Mouse (Mus musculus): ENCODE data around the gene Gmcl1.

The Gmcl1 gene

GRCm38 (mm10) chr6:86733183-86733876, at the start of gene Gmcl1:
Gmcl1 (minus strand) TSS chr6:86733383.
- DNase-seq = peak; percentile 99

DNA sequence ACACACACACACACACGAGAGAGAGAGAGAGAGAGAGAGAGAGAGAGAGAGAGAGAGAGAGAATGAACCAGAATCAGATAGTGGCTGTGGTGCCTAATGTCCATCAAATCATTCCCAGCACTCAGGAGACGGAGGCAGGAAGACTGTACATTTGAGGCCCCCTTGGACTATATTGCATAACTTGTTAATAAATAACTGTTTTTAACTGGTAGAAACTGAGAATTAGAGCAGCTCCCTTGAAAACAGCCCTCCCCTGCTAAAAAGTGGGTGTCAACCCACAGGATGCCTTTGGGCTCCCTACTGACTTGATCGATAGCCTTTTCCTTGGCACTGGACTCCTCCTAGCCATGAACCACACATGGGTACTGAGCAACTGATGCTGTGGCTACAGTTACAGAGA, 49.2 kb upstream of the Gmcl1 start:
- DNase-seq = no peak

- DNase-seq = no peak
Measured at GRCm38 (mm10) chr6:86781361-86781957, 48.3 kb upstream of the Gmcl1 start.

DNA sequence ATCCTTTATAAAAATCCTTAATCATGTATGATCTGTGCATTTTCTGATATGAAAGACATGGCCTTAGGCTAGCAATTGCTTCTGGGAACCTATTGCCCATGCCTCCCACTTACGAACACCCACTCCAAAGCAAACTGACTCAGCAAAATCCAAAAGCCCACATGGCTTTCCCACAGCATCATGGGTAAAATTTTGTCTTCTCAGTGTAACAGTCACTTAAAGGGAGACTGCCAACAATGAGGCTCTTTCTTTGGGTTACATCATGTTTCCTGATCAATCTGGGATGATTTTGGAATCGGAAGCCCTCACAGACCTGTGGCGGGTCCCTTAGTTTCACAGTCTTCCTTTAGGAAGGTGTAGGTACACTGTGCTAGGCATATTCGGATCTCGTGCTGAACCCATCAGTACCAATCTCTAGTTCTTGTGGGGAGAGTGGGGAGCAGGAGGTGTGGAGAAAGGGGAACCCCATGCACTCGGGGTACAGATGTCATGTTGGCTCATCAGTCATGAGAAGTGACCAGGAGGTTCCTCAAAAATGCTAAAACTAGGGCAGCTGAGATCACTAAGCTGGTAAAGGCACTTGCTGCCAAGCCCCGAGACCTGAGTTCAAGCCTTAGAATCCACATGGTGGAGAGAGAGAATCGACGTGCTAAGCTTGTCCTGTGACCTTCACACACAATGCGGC, 45.9 kb upstream of the Gmcl1 start:
- no peak for DNase-seq

DNA sequence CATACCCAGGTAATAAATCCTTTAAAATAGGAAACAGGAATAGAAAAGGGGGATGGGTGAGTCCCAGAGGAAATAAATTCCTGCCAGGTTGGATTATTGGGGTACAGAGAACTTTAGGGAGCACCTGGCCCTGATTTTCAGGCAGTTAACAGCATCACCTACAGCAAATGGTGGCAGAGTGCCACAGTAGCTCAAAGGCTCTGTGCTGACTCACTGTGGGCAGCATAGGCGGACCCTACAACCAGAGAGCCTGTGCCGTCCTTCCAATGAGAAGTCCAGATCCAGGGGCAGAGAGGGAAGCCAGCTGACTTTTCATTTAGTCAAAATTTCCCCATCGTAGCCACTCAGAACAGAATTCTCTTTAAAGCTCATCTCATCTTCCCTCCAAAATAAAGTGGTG, 44.0 kb upstream of the Gmcl1 start:
- no peak for DNase-seq

DNA sequence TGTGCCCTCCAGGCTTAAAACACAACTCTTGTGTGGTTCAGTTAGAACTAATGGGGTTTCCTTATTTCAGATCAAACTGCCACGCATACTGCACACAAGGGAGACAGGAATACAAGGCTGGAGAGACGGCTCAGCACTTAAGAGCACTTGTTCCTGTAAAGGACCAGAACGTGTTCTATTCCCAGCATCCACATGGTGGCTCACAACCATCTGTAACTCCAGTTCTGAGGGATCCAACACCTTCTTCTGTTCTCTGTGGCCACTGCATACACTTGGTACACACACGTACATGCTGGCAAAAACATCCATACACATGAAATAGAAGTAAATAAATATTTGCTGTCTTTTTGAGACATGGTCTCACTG, 43.5 kb upstream of the Gmcl1 start:
- no peak for DNase-seq

GRCm38 (mm10) chr6:86776001-86776705, 43.0 kb upstream of the Gmcl1 start:
- peak; percentile 98 for DNase-seq

GRCm38 (mm10) chr6:86774937-86775336, 41.8 kb upstream of the Gmcl1 start:
- DNase-seq = no peak

GRCm38 (mm10) chr6:86773830-86774229, 40.6 kb upstream of the Gmcl1 start:
- no peak for DNase-seq

GRCm38 (mm10) chr6:86772631-86773030, 39.4 kb upstream of the Gmcl1 start:
- DNase-seq = peak; percentile 96

GRCm38 (mm10) chr6:86768938-86769337, 35.8 kb upstream of the Gmcl1 start:
- DNase-seq = no peak

GRCm38 (mm10) chr6:86768186-86768776, 35.1 kb upstream of the Gmcl1 start:
- DNase-seq = no peak

GRCm38 (mm10) chr6:86767465-86767864, 34.3 kb upstream of the Gmcl1 start:
- DNase-seq = no peak

DNA sequence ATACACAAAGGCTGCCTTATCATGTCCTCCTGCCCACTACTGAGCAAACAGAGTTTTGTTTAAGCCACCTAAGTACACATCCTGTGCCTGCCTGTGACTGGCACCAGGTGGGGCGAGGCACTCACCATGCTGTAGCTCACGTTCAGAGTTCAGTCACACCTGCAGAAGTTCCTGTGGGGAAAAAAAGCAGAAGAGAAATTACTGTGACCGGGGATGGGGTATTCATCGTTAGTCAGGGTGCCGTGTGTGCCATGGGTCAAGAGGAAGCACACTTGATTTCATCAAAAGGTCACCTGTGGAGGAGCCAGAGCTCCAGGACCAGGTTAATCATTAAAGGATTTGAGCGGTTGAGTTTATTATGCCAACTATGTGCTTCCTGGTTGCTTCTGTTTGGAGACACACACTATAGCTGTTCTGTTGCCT, 32.5 kb upstream of the Gmcl1 start:
- DNase-seq = peak; percentile 91

DNA sequence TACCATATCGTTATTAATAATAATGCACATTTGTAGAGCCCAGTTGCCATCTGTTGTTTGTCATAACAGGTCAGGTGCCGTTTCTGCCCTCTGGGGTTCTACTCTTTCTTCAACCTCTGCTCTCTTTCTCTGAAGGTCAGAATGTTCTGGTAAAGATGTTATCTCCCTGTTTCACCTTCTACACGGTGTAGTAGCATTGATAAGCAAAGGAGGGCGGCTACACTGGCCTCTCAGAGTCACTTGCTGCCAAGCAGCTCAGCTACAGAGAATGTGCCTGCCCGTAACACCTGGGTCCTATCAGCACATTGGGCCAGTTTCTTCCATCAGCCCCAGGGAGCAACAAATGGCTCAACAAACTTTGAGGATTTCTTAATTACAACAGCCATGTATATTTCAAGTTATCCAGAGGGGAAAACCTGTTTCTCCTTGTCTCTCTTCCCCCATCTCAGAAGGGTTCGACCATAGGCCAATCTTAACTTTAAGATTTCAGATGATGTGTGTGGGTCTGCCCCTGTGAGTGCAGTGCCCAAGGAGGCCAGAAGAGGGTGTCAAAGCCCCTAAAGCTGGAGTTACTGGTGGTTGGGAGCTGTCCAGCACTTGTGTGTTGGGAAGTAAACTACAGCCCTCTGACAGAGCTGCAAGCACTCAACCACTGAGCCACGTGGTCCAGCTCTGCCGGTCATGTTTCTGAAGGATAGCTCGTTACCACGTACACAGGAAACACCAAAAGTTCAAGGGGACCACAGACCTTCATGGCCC, 21.1 kb upstream of the Gmcl1 start:
- no peak for DNase-seq

- no peak for DNase-seq
Measured at GRCm38 (mm10) chr6:86752843-86753485, 19.8 kb upstream of the Gmcl1 start.

DNA sequence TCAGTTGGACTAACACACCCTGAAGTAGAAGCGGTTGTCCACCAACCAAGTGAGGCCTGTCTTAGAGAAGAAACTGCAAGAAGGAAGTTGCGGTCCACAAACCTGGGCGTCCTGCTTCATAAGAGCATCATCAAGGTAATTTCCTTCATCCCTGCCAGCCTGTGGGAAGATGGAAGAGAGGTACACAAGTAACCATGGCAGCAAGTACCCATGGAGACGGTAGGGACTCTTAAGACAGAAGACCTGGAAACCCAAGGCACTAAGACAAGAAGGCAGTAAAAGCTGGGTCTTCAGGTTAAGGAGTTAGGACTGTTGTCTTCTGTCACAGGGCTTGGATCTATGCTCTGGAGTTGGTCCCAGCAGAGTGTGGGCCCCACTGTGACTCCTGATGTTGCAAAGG, 17.8 kb upstream of the Gmcl1 start:
- no peak for DNase-seq

- DNase-seq = no peak
Measured at GRCm38 (mm10) chr6:86749817-86750216, 16.6 kb upstream of the Gmcl1 start.

DNA sequence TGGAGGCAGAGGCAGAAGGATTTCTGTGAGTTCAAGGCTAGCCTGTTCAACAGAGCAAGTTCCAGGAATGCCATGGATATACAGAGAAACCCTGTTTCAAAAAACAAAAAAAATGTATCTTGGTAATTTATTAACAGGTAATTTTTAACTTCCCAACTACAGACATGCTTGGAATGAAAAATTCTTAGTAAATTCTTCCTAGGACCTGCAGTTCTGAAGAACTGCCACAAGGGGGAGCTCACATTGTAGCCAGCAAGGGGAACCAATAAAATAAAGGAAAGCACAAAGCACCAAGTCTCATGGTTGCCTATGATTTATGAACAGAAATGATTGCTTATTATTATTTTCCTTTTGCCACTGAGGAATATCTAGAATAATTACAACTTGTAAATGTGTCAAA, 14.0 kb upstream of the Gmcl1 start:
- DNase-seq = peak; percentile 81

GRCm38 (mm10) chr6:86740652-86741051, 7.5 kb upstream of the Gmcl1 start:
- peak; percentile 1 for DNase-seq

GRCm38 (mm10) chr6:86736830-86737229, 3.6 kb upstream of the Gmcl1 start:
- DNase-seq = peak; percentile 19

DNA sequence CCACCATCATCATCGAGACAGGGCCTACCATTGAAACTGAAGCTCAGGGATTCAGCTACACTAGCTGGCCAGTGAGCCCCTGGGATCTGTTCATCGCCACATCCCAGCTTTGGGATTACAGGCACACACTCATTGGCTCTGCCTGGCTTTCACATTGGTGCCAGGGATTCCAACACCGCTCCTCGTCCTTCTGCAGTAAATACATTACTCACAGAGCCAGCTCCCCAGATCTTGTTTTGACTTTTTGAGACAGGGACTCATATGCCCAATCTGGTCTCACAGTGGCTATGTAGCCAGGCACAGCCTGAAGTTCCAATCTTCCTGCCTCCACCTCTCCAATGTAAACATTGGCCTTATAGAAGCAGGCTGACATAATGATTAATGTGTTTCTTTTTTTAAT, 3.1 kb upstream of the Gmcl1 start:
- peak; percentile 68 for DNase-seq
